Mouse (Mus musculus) heart, embryonic 15.5 days (tissue): Measurements from ENCODE around the gene Six1. TPM values are rescaled to one million over a fixed set of nuclear protein-coding genes. Genes with fewer than 3 reads are reported as not detected.
A peak's percentile ranks its signal among the peaks of the same experiment; 100 is the strongest.

Source experiments
- ATAC-seq: fragments of 200-750 bp; cut with Nextera tagmentation; replicated peaks from 2 replicates; pipeline ENCODE4 v1.8.0; 2017; ENCODE audit warnings: low read depth, moderate TSS enrichment; ENCODE audit not compliant: insufficient number of reproducible peaks, insufficient read depth, low FRiP score
- H3K27ac ChIP-seq: fragments of 300-500 bp; sonication (generic); 2 replicates; pipeline ENCODE4 v1.5.1; 2015; ENCODE audit warnings: mild to moderate bottlenecking, inconsistent platforms
- H3K27me3 ChIP-seq: fragments of 300-500 bp; sonication (generic); 2 replicates; pipeline ENCODE4 v1.6.1; 2015; ENCODE audit warnings: inconsistent platforms
- H3K36me3 ChIP-seq: fragments of 300-500 bp; sonication (generic); 2 replicates; pipeline ENCODE4 v1.6.1; 2015; ENCODE audit warnings: mild to moderate bottlenecking, inconsistent platforms
- H3K4me1 ChIP-seq: fragments of 300-500 bp; sonication (generic); replicated peaks from 2 replicates; pipeline ENCODE4 v1.6.1; 2015; ENCODE audit warnings: inconsistent platforms
- H3K4me2 ChIP-seq: fragments of 300-500 bp; sonication (generic); 2 replicates; pipeline ENCODE4 v1.6.1; 2015; ENCODE audit warnings: inconsistent platforms, mild to moderate bottlenecking, moderate library complexity
- H3K4me3 ChIP-seq: fragments of 300-500 bp; sonication (generic); 2 replicates; pipeline ENCODE4 v1.5.1; 2015; ENCODE audit warnings: mild to moderate bottlenecking, inconsistent platforms
- H3K9ac ChIP-seq: fragments of 300-500 bp; sonication (generic); 2 replicates; pipeline ENCODE4 v1.6.1; 2015; ENCODE audit warnings: mild to moderate bottlenecking, inconsistent platforms
- H3K9me3 ChIP-seq: fragments of 300-500 bp; sonication (generic); replicated peaks from 2 replicates; pipeline ENCODE4 v1.6.1; 2016; ENCODE audit warnings: inconsistent platforms
- WGBS: fragments of 180-500 bp; shearing (Covaris S2); methylation state at CpG from one replicate; pipeline ENCODE4 v1.1.7; 2015; ENCODE audit warnings: mixed read lengths; 5-methylcytosine and 5-hydroxymethylcytosine counted together
- polyA plus RNA-seq: library from polyadenylated mRNA; unstranded; fragments of >200 nt; fragmentation: Nextera tagmentation; extraction: Ambion mirVana; gene quantifications from 2 replicates; pipeline ENCODE4 v1.2.1, GENCODE M21; 2015

Gene Six1
- polyA plus RNA-seq, 1 experiment from 2014 or later = 0.62 TPM

GRCm38 (mm10) chr12:73040563-73041255 lies 13.0 kb downstream of the Six1 start:
- H3K4me3 ChIP-seq = peak overlapping the region; percentile 2; the same call in 1 of the 2 replicates
- 6% methylated on average over 27 of the region's 27 CpGs for WGBS

GRCm38 (mm10) chr12:73039939-73040562 lies 13.6 kb downstream of the Six1 start:
- Histone ChIP-seq H3K36me3 (no peaks in the 10 kb centered on the region), H3K27me3 (peaks cover 79% of the 10 kb centered on the region), H3K9me3 (no peaks in the 10 kb centered on the region), H3K4me2 (no peak overlapping the region), H3K4me1 (peaks cover 17% of the 10 kb centered on the region), H3K4me3 (peak overlapping the region; percentile 15; the same call in 1 of the 2 replicates), H3K9ac (no peak overlapping the region), H3K27ac (no peak overlapping the region)
- no peak; the same call in 1 of the 2 replicates for ATAC-seq
- WGBS = 10% methylated on average over 18 of the region's 18 CpGs

More at GRCm38 (mm10) chr12:73040563-73041255, 13.0 kb downstream of the Six1 start:
- ATAC-seq = no peak
- Histone ChIP-seq H3K27ac (no peak overlapping the region), H3K4me2 (no peak overlapping the region), H3K36me3 (no peaks in the 10 kb centered on the region), H3K9ac (no peak overlapping the region), H3K4me1 (peaks cover 21% of the 10 kb centered on the region), H3K27me3 (peaks cover 81% of the 10 kb centered on the region), H3K9me3 (no peaks in the 10 kb centered on the region)

- H3K27me3 ChIP-seq = peaks cover 83% of the 10 kb centered on the region
- H3K27ac ChIP-seq = no peak overlapping the region
- 0 out of 2 replicates have a peak overlapping the region, but pooled peaks have one; percentile 2 for H3K4me3 ChIP-seq
- no peak overlapping the region for H3K4me2 ChIP-seq
- peaks cover 15% of the 10 kb centered on the region for H3K4me1 ChIP-seq
- ATAC-seq = no peak
- H3K36me3 ChIP-seq = no peaks in the 10 kb centered on the region
- WGBS = 4% methylated on average over 41 of the region's 41 CpGs
- no peak overlapping the region for H3K9ac ChIP-seq
- no peaks in the 10 kb centered on the region for H3K9me3 ChIP-seq
Observed at GRCm38 (mm10) chr12:73038992-73039938, 14.4 kb downstream of the Six1 start.

- WGBS = 8% methylated on average over 12 of the region's 12 CpGs
- no peaks in the 10 kb centered on the region for H3K9me3 ChIP-seq
- peaks cover 82% of the 10 kb centered on the region for H3K27me3 ChIP-seq
- no peak overlapping the region for H3K4me2 ChIP-seq
- no peak overlapping the region for H3K9ac ChIP-seq
- no peak overlapping the region for H3K4me3 ChIP-seq
- H3K4me1 ChIP-seq = peaks cover 12% of the 10 kb centered on the region
- no peaks in the 10 kb centered on the region for H3K36me3 ChIP-seq
- ATAC-seq = no peak
- H3K27ac ChIP-seq = no peak overlapping the region
Observed at GRCm38 (mm10) chr12:73038441-73038991, 15.2 kb downstream of the Six1 start.

GRCm38 (mm10) chr12:73037385-73038160 lies 16.1 kb downstream of the Six1 start:
- peaks cover 12% of the 10 kb centered on the region for H3K4me1 ChIP-seq
- H3K9me3 ChIP-seq = no peaks in the 10 kb centered on the region
- ATAC-seq = no peak
- peaks cover 82% of the 10 kb centered on the region for H3K27me3 ChIP-seq
- no peak overlapping the region for H3K27ac ChIP-seq
- no peak overlapping the region for H3K4me3 ChIP-seq
- 20% methylated on average over 7 of the region's 7 CpGs for WGBS
- H3K9ac ChIP-seq = no peak overlapping the region
- H3K4me2 ChIP-seq = no peak overlapping the region
- no peaks in the 10 kb centered on the region for H3K36me3 ChIP-seq

- 0 out of 2 replicates have a peak overlapping the region, but pooled peaks have one; percentile 17 for H3K9ac ChIP-seq
- peak overlapping the region; percentile 57 for H3K4me2 ChIP-seq
- no peaks in the 10 kb centered on the region for H3K9me3 ChIP-seq
- peak overlapping the region; percentile 35 for H3K4me3 ChIP-seq
- H3K27me3 ChIP-seq = peaks cover 69% of the 10 kb centered on the region
- WGBS = 12% methylated on average over 40 of the region's 43 CpGs
- H3K4me1 ChIP-seq = peaks cover 12% of the 10 kb centered on the region
- H3K36me3 ChIP-seq = no peaks in the 10 kb centered on the region
- no peak overlapping the region for H3K27ac ChIP-seq
- ATAC-seq = no peak
Observed at GRCm38 (mm10) chr12:73034901-73035895, 18.5 kb downstream of the Six1 start.

DNA sequence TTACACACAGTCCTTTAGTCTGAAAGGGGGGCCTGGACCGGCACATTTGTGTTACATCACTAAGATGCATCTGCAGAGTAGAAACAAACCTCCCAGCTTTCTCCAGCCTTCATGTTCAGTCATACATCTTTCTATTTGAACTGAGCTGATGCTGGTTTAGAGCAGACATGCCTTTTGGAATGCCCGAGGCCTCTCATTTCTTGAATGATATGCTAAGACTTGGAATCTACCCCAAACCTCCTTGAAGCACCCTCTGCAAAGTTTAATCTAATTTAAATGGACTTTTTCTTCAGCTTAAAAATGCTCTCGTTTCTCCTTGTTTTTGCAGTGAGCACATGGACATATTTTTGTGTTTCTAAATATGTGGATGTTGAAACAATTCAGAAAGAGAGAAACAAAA lies 21.0 kb downstream of the Six1 start:
- 68% methylated on average over 3 of the region's 3 CpGs for WGBS

DNA sequence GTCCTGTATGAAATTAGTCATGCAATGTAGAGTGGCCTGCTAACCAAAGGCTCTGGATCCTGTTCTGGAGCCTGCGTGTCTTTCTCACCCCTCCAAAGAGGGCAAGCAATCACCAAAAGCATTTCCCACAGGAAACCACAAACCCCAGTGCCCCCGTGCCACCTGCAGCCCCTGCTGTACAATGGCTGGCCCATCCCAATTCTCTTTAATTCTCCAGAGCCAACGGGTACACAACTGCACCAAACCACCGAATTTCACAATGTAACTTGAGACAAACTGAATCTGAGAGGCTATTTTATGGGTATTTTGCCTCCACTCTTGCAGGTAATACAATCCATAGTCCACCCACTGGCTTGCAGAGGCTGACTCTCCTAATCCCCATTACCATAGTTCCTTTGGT lies 22.4 kb downstream of the Six1 start:
- ATAC-seq = no peak
- WGBS = 61% methylated on average over 4 of the region's 4 CpGs
- no peaks in the 10 kb centered on the region for H3K36me3 ChIP-seq
- no peaks in the 10 kb centered on the region for H3K9me3 ChIP-seq
- H3K4me1 ChIP-seq = peaks cover 8% of the 10 kb centered on the region
- H3K27ac ChIP-seq = no peak overlapping the region
- no peak overlapping the region for H3K4me3 ChIP-seq
- H3K4me2 ChIP-seq = no peak overlapping the region
- no peak overlapping the region for H3K9ac ChIP-seq
- H3K27me3 ChIP-seq = peaks cover 41% of the 10 kb centered on the region

More for the DNA sequence above, 21.0 kb downstream of the Six1 start:
- Histone ChIP-seq H3K4me3 (no peak overlapping the region), H3K27me3 (peaks cover 52% of the 10 kb centered on the region), H3K27ac (no peak overlapping the region), H3K4me1 (peaks cover 8% of the 10 kb centered on the region), H3K9me3 (no peaks in the 10 kb centered on the region), H3K36me3 (no peaks in the 10 kb centered on the region), H3K9ac (no peak overlapping the region), H3K4me2 (no peak overlapping the region)
- no peak for ATAC-seq

GRCm38 (mm10) chr12:73025490-73025889 lies 28.2 kb downstream of the Six1 start:
- Histone ChIP-seq H3K9ac (no peak overlapping the region), H3K9me3 (no peaks in the 10 kb centered on the region), H3K36me3 (no peaks in the 10 kb centered on the region), H3K4me2 (no peak overlapping the region), H3K27ac (peak overlapping the region; percentile 70), H3K4me3 (no peak overlapping the region), H3K27me3 (no peaks in the 10 kb centered on the region), H3K4me1 (peaks cover 7% of the 10 kb centered on the region)
- ATAC-seq = peak; percentile 90
- WGBS = 27% methylated on average over 8 of the region's 8 CpGs
